Mouse (Mus musculus) megakaryocyte, embryonic 14.5 days (primary cell): ENCODE measurements around the gene Rpgr.

Experiments
- FLI1 ChIP-seq: IDR thresholded peaks from 2 replicates; pipeline ENCODE4 v1.6.1; 2012; ENCODE audit warnings: low read length, inconsistent platforms, mixed read lengths
- GATA1 ChIP-seq: IDR thresholded peaks from 3 replicates; pipeline ENCODE4 v1.6.1; 2012; ENCODE audit warnings: mixed read lengths, low read length, inconsistent platforms, borderline replicate concordance

DNA sequence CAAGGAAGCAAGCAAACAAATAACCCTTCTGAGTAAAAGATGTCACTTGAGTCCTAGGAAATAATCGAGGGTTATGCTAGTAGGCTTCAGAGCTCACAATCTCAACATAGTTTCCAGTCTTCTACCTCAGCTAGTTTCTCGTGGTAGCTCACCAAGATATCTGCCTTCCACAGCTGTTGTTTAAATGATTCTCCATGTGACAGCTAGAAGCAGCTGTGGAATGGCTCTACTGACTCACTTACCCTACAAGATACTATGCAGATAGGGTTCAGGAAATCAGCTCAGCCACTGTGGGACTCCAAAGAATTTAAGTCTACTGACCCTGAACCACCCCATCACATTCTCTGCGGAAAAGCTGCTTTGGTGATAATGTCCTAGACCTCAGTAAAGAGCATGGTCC is 64.3 kb downstream of the Rpgr start:
- TF ChIP-seq GATA1 (no peak), FLI1 (no peak)
